Mouse (Mus musculus): ENCODE data around the gene Map3k5. TPM values are rescaled to one million over a fixed set of nuclear protein-coding genes. Genes with fewer than 3 reads are reported as not detected.

Map3k5 gene
- total and polyA plus RNA-seq, 2 experiments from 2014 or later, result 1.5 to 5.3 TPM

DNA sequence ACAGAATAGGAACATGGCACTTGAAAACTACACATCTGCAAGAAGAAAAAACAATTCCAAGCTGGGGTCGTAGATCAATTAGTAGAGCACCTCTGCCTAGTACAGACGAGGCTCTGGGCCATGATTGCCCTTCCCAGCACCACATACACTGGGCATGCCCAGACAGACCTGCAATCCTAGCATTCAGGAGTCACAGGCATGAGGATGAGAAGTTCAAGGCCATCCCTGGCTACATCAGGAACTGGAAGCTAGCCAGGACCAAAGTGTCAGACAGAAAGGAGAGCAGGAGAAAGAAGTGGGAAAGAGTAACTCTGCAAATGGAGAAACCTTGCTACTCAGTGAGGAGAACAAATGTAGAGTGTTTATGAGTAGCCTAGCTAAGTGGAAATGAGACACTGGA, 34.1 kb upstream of the Map3k5 start:
- no peak overlapping the region for H3K27ac ChIP-seq (ENCODE audit: low read depth, low read length)
- no peak overlapping the region for H3K4me2 ChIP-seq (ENCODE audit: low read depth, low read length, poor library complexity, severe bottlenecking)
- H3K9me3 ChIP-seq (ENCODE audit: low read length), result no peaks in the 10 kb centered on the region
- H3K4me1 ChIP-seq (ENCODE audit: insufficient read depth, low read length), result no peaks in the 10 kb centered on the region
- H3K36me3 ChIP-seq (ENCODE audit: insufficient read depth, low read length), result no peaks in the 10 kb centered on the region; the same call in 1 of the 2 replicates
- no peak overlapping the region for H3K9ac ChIP-seq (replicated peaks; ENCODE audit: low read length, poor library complexity, severe bottlenecking)
- no peak overlapping the region for H3K4me3 ChIP-seq (ENCODE audit: low read depth, low read length)
- WGBS, result 82% methylated on average over 2 of the region's 2 CpGs
- TF ChIP-seq CTCF (IDR thresholded peaks at IDR 0.05), result no peak
- no peaks in the 10 kb centered on the region for H3K27me3 ChIP-seq (ENCODE audit: insufficient read depth, low read length)
- ATAC-seq (ENCODE audit: low FRiP score) (no peak), DNase-seq (ENCODE audit: low spot score) (no peak)

GRCm38 (mm10) chr10:19901992-19902391, 32.3 kb upstream of the Map3k5 start:
- H3K4me1 ChIP-seq (ENCODE audit: insufficient read depth, low read length), result no peaks in the 10 kb centered on the region
- no peak overlapping the region for H3K27ac ChIP-seq (ENCODE audit: low read depth, low read length)
- H3K36me3 ChIP-seq (ENCODE audit: insufficient read depth, low read length), result no peaks in the 10 kb centered on the region; the same call in 1 of the 2 replicates
- no peak for ATAC-seq (ENCODE audit: low FRiP score)
- 79% methylated on average over 7 of the region's 7 CpGs for WGBS
- no peak for DNase-seq (ENCODE audit: low spot score)
- no peak overlapping the region for H3K4me2 ChIP-seq (ENCODE audit: low read depth, low read length, poor library complexity, severe bottlenecking)
- no peaks in the 10 kb centered on the region for H3K9me3 ChIP-seq (ENCODE audit: low read length)
- no peaks in the 10 kb centered on the region for H3K27me3 ChIP-seq (ENCODE audit: insufficient read depth, low read length)
- no peak overlapping the region for H3K9ac ChIP-seq (replicated peaks; ENCODE audit: low read length, poor library complexity, severe bottlenecking)
- no peak overlapping the region for H3K4me3 ChIP-seq (ENCODE audit: low read depth, low read length)
- TF ChIP-seq CTCF (IDR thresholded peaks at IDR 0.05), result no peak

- Histone ChIP-seq H3K9ac (replicated peaks; ENCODE audit: low read length, poor library complexity, severe bottlenecking) (no peak overlapping the region), H3K27ac (ENCODE audit: low read depth, low read length) (no peak overlapping the region), H3K4me3 (ENCODE audit: low read depth, low read length) (no peak overlapping the region), H3K9me3 (ENCODE audit: low read length) (no peaks in the 10 kb centered on the region), H3K27me3 (ENCODE audit: insufficient read depth, low read length) (no peaks in the 10 kb centered on the region), H3K36me3 (ENCODE audit: insufficient read depth, low read length) (no peaks in the 10 kb centered on the region), H3K4me2 (ENCODE audit: low read depth, low read length, poor library complexity, severe bottlenecking) (no peak overlapping the region), H3K4me1 (ENCODE audit: insufficient read depth, low read length) (no peaks in the 10 kb centered on the region)
- no peak for TF ChIP-seq CTCF (IDR thresholded peaks at IDR 0.05)
- WGBS, result 85% methylated on average over 13 of the region's 13 CpGs
- ATAC-seq (ENCODE audit: low FRiP score), result no peak
- no peak for DNase-seq (ENCODE audit: low spot score)
Observed at GRCm38 (mm10) chr10:19904077-19904820, 30.0 kb upstream of the Map3k5 start.

- Histone ChIP-seq H3K27me3 (ENCODE audit: insufficient read depth, low read length) (no peaks in the 10 kb centered on the region), H3K9me3 (ENCODE audit: low read length) (no peaks in the 10 kb centered on the region), H3K4me1 (ENCODE audit: insufficient read depth, low read length) (no peaks in the 10 kb centered on the region), H3K27ac (ENCODE audit: low read depth, low read length) (peak within 1 kb of the TSS; percentile 99), H3K4me2 (ENCODE audit: low read depth, low read length, poor library complexity, severe bottlenecking) (peak within 1 kb of the TSS; percentile 28), H3K9ac (replicated peaks; ENCODE audit: low read length, poor library complexity, severe bottlenecking) (peak within 1 kb of the TSS; percentile 83), H3K36me3 (ENCODE audit: insufficient read depth, low read length) (no peaks in the 10 kb centered on the region), H3K4me3 (ENCODE audit: low read depth, low read length) (peak within 1 kb of the TSS; percentile 68)
- ATAC-seq (ENCODE audit: low FRiP score) (peak; percentile 98), DNase-seq (ENCODE audit: low spot score) (peak; percentile 98)
- WGBS, result under 1% methylated on average over 58 of the region's 60 CpGs
- TF ChIP-seq CTCF (IDR thresholded peaks at IDR 0.05), result peak; percentile 81
Observed at GRCm38 (mm10) chr10:19907246-19907804, 26.9 kb upstream of the Map3k5 start, which contains the start of gene Pex7. Gene Pex7, minus strand, starts transcription at chr10:19907689.

DNA sequence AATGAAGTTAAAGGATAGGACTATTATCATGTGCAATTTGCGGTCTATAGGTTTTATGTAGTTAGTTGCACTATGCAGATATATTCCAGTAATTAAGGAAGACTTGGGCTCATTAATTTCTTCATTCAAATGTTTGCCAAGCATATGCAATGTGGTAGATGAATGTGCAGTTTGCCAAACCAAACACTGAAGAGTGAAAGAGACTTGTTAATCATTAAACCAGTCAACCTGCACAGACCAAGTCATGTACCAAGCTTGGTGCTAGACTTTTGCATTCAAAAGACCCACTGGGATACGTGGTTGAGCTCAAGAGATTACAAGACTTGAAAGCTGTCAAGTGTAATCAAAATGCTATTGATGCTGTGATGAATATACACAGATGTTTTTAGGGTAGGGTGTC, 26.2 kb upstream of the Map3k5 start:
- WGBS, result 80% methylated on average over 2 of the region's 2 CpGs
- ATAC-seq (ENCODE audit: low FRiP score), result no peak
- Histone ChIP-seq H3K9me3 (ENCODE audit: low read length) (no peaks in the 10 kb centered on the region), H3K27ac (ENCODE audit: low read depth, low read length) (no peak overlapping the region), H3K4me3 (ENCODE audit: low read depth, low read length) (no peak overlapping the region), H3K4me1 (ENCODE audit: insufficient read depth, low read length) (no peaks in the 10 kb centered on the region), H3K27me3 (ENCODE audit: insufficient read depth, low read length) (no peaks in the 10 kb centered on the region), H3K4me2 (ENCODE audit: low read depth, low read length, poor library complexity, severe bottlenecking) (no peak overlapping the region), H3K9ac (replicated peaks; ENCODE audit: low read length, poor library complexity, severe bottlenecking) (no peak overlapping the region), H3K36me3 (ENCODE audit: insufficient read depth, low read length) (no peaks in the 10 kb centered on the region)
- DNase-seq (ENCODE audit: low spot score), result no peak
- TF ChIP-seq CTCF (IDR thresholded peaks at IDR 0.05), result no peak

- H3K36me3 ChIP-seq (ENCODE audit: insufficient read depth, low read length), result no peaks in the 10 kb centered on the region
- WGBS, result 91% methylated on average over 2 of the region's 2 CpGs
- H3K4me3 ChIP-seq (ENCODE audit: low read depth, low read length), result no peak overlapping the region
- ATAC-seq (ENCODE audit: low FRiP score) (no peak), DNase-seq (ENCODE audit: low spot score) (no peak)
- no peak overlapping the region for H3K27ac ChIP-seq (ENCODE audit: low read depth, low read length)
- no peaks in the 10 kb centered on the region for H3K27me3 ChIP-seq (ENCODE audit: insufficient read depth, low read length)
- H3K4me1 ChIP-seq (ENCODE audit: insufficient read depth, low read length), result no peaks in the 10 kb centered on the region
- no peaks in the 10 kb centered on the region for H3K9me3 ChIP-seq (ENCODE audit: low read length)
- H3K4me2 ChIP-seq (ENCODE audit: low read depth, low read length, poor library complexity, severe bottlenecking), result no peak overlapping the region
- no peak overlapping the region for H3K9ac ChIP-seq (replicated peaks; ENCODE audit: low read length, poor library complexity, severe bottlenecking)
- TF ChIP-seq CTCF (IDR thresholded peaks at IDR 0.05), result no peak
Observed at GRCm38 (mm10) chr10:19910516-19910915, 23.8 kb upstream of the Map3k5 start.

All from midbrain, postnatal 0 days (tissue).